Mouse (Mus musculus) naive thymus-derived CD4-positive, alpha-beta T cell, adult 5 months (primary cell): ENCODE data around the gene Fgfr3. TPM values are rescaled to one million over a fixed set of nuclear protein-coding genes. Genes with fewer than 3 reads are reported as not detected.

Experiments
- polyA plus RNA-seq: library from polyadenylated mRNA; unstranded; fragments of 100-300 nt; shearing (Covaris generic); gene quantifications from one replicate; pipeline ENCODE4 v1.2.1, GENCODE M21; 2017

The Fgfr3 gene
- 0.52 TPM for polyA plus RNA-seq

DNA sequence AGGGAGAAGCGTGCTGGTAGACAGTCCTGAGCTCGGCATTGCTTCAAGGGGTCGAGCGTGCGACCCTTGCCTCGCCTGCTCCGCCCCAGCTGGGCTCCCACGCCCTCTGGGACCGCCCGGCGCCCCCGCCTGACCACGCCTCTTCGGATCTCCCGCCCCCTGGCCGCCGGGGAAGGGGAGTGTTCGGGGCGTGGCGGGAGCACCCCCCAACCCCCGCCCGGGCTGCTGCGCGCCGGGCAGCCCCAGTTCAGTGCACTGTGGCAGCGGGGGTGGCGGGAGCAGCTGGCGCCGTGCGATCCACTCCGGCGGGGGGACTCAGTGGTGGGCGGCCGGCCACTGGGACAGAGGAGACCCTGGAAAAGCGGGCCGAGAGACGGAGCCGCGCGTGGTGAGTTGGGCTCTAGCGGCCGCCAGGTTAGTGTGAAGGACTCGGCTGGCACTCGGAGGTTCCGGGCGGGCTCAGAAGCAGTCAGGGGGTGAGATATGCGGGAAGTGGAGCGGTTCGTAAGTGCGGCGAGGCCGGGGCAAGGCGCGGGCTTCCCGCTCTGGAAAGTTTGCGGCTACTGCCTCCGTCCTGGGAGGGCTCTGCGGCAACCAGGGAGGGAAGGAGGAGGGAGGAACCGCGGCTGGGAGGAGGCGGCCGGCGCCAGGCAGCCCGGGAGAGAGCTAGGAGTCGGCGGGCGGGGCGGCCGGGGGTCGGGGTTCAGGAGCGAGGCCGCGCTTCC is at the start of gene Fgfr3:
Gene Fgfr3, plus strand, starts transcription at position 134 of the 725 bp plus-strand sequence.

GRCm38 (mm10) chr5:33782345-33782998 is 61.0 kb downstream of the Fgfr3 start, which contains the start of gene Letm1:
TSS of gene Letm1 (minus strand) at chr5:33782817.

Other genes starting within 250 kb of the Fgfr3 start
- 66.8 TPM for gene Fam53a, start 92.0 kb upstream of the Fgfr3 start, polyA plus RNA-seq
- 0.60 TPM for gene Gm9903, start 91.7 kb upstream of the Fgfr3 start, polyA plus RNA-seq
- 202 TPM for gene Slbp, start 69.1 kb upstream of the Fgfr3 start, polyA plus RNA-seq
- gene Tacc3, start 63.5 kb upstream of the Fgfr3 start, polyA plus RNA-seq, result 9.6 TPM
- gene Tmem129, start 63.3 kb upstream of the Fgfr3 start, polyA plus RNA-seq, result 14.0 TPM
- 101 TPM for gene Letm1, start 61.1 kb downstream of the Fgfr3 start, polyA plus RNA-seq
- gene Nsd2, start 99.1 kb downstream of the Fgfr3 start, polyA plus RNA-seq, result 16.5 TPM
- 41.2 TPM for gene Nelfa, start 214.7 kb downstream of the Fgfr3 start, polyA plus RNA-seq